Mouse (Mus musculus): ENCODE results near the gene Inka1. TPM values are rescaled to one million over a fixed set of nuclear protein-coding genes. Genes with fewer than 3 reads are reported as not detected.
A peak's percentile ranks its signal among the peaks of the same experiment; 100 is the strongest.

Gene Inka1
- polyA plus RNA-seq, 1 experiment from 2014 or later, result 133 TPM

GRCm38 (mm10) chr9:107968531-107968930 lies 17.1 kb downstream of the Inka1 start:
- Histone ChIP-seq H3K9ac (replicated peaks) (no peak overlapping the region), H3K36me3 (peaks cover 77% of the 10 kb centered on the region), H3K4me2 (no peak overlapping the region), H3K9me3 (no peaks in the 10 kb centered on the region), H3K4me1 (replicated peaks) (no peaks in the 10 kb centered on the region), H3K4me3 (replicated peaks) (no peak overlapping the region), H3K27me3 (no peaks in the 10 kb centered on the region), H3K27ac (no peak overlapping the region)
- 92% methylated on average over 7 of the region's 7 CpGs for WGBS
- ATAC-seq (ENCODE audit: insufficient number of reproducible peaks, insufficient read depth, low FRiP score, low TSS enrichment, low read depth), result no peak

GRCm38 (mm10) chr9:107967437-107967836 lies 18.2 kb downstream of the Inka1 start:
- Histone ChIP-seq H3K9ac (replicated peaks) (no peak overlapping the region), H3K27ac (no peak overlapping the region), H3K4me2 (no peak overlapping the region), H3K4me3 (replicated peaks) (no peak overlapping the region), H3K4me1 (replicated peaks) (no peaks in the 10 kb centered on the region), H3K27me3 (no peaks in the 10 kb centered on the region), H3K9me3 (no peaks in the 10 kb centered on the region), H3K36me3 (peaks cover 76% of the 10 kb centered on the region)
- WGBS, result 90% methylated on average over 6 of the region's 6 CpGs
- no peak for ATAC-seq (ENCODE audit: insufficient number of reproducible peaks, insufficient read depth, low FRiP score, low TSS enrichment, low read depth)

- Histone ChIP-seq H3K36me3 (peaks cover 76% of the 10 kb centered on the region), H3K9me3 (no peaks in the 10 kb centered on the region), H3K9ac (replicated peaks) (no peak overlapping the region), H3K27ac (no peak overlapping the region), H3K27me3 (no peaks in the 10 kb centered on the region), H3K4me1 (replicated peaks) (no peaks in the 10 kb centered on the region), H3K4me2 (no peak overlapping the region), H3K4me3 (replicated peaks) (no peak overlapping the region)
- ATAC-seq (ENCODE audit: insufficient number of reproducible peaks, insufficient read depth, low FRiP score, low TSS enrichment, low read depth), result no peak
- 90% methylated on average over 10 of the region's 10 CpGs for WGBS
Measured at GRCm38 (mm10) chr9:107966676-107967075, 19.0 kb downstream of the Inka1 start.

GRCm38 (mm10) chr9:107964681-107965080 lies 21.0 kb downstream of the Inka1 start:
- Histone ChIP-seq H3K9me3 (no peaks in the 10 kb centered on the region), H3K27me3 (no peaks in the 10 kb centered on the region), H3K4me1 (replicated peaks) (no peaks in the 10 kb centered on the region), H3K4me2 (no peak overlapping the region), H3K27ac (0 out of 2 replicates have a peak overlapping the region, but pooled peaks have one; percentile 41), H3K4me3 (replicated peaks) (no peak overlapping the region), H3K36me3 (peaks cover 76% of the 10 kb centered on the region), H3K9ac (replicated peaks) (no peak overlapping the region)
- WGBS, result 92% methylated on average over 9 of the region's 9 CpGs
- no peak for ATAC-seq (ENCODE audit: insufficient number of reproducible peaks, insufficient read depth, low FRiP score, low TSS enrichment, low read depth)

GRCm38 (mm10) chr9:107963700-107964099 lies 22.0 kb downstream of the Inka1 start:
- Histone ChIP-seq H3K9me3 (no peaks in the 10 kb centered on the region), H3K9ac (replicated peaks) (no peak overlapping the region), H3K4me1 (replicated peaks) (no peaks in the 10 kb centered on the region), H3K4me2 (no peak overlapping the region), H3K4me3 (replicated peaks) (no peak overlapping the region), H3K36me3 (peaks cover 76% of the 10 kb centered on the region), H3K27ac (peak overlapping the region; percentile 54; the same call in 1 of the 2 replicates), H3K27me3 (no peaks in the 10 kb centered on the region)
- 0 out of 2 replicates have a peak, but pooled peaks have one; percentile 32 for ATAC-seq (ENCODE audit: insufficient number of reproducible peaks, insufficient read depth, low FRiP score, low TSS enrichment, low read depth)
- WGBS, result 15% methylated on average over 5 of the region's 5 CpGs

- Histone ChIP-seq H3K27me3 (no peaks in the 10 kb centered on the region), H3K4me1 (replicated peaks) (no peaks in the 10 kb centered on the region), H3K4me2 (no peak overlapping the region), H3K9me3 (no peaks in the 10 kb centered on the region), H3K36me3 (peaks cover 76% of the 10 kb centered on the region), H3K9ac (replicated peaks) (no peak overlapping the region), H3K4me3 (replicated peaks) (no peak overlapping the region), H3K27ac (no peak overlapping the region)
- 89% methylated on average over 9 of the region's 9 CpGs for WGBS
- no peak for ATAC-seq (ENCODE audit: insufficient number of reproducible peaks, insufficient read depth, low FRiP score, low TSS enrichment, low read depth)
Measured at GRCm38 (mm10) chr9:107962916-107963315, 22.8 kb downstream of the Inka1 start.

GRCm38 (mm10) chr9:107961881-107962280 lies 23.8 kb downstream of the Inka1 start:
- H3K4me2 ChIP-seq, result no peak overlapping the region
- H3K9me3 ChIP-seq, result no peaks in the 10 kb centered on the region
- H3K27me3 ChIP-seq, result no peaks in the 10 kb centered on the region
- peaks cover 80% of the 10 kb centered on the region for H3K36me3 ChIP-seq
- H3K4me3 ChIP-seq (replicated peaks), result no peak overlapping the region
- no peak for ATAC-seq (ENCODE audit: insufficient number of reproducible peaks, insufficient read depth, low FRiP score, low TSS enrichment, low read depth)
- H3K9ac ChIP-seq (replicated peaks), result no peak overlapping the region; the same call in 1 of the 2 replicates
- H3K27ac ChIP-seq, result no peak overlapping the region
- H3K4me1 ChIP-seq (replicated peaks), result no peaks in the 10 kb centered on the region
- 57% methylated on average over 5 of the region's 5 CpGs for WGBS

GRCm38 (mm10) chr9:107961351-107961762 lies 24.3 kb downstream of the Inka1 start:
- Histone ChIP-seq H3K9ac (replicated peaks) (no peak overlapping the region), H3K36me3 (peaks cover 85% of the 10 kb centered on the region), H3K27me3 (no peaks in the 10 kb centered on the region), H3K9me3 (no peaks in the 10 kb centered on the region), H3K27ac (no peak overlapping the region), H3K4me1 (replicated peaks) (no peaks in the 10 kb centered on the region), H3K4me2 (no peak overlapping the region), H3K4me3 (replicated peaks) (no peak overlapping the region)
- WGBS, result 87% methylated on average over 10 of the region's 10 CpGs
- no peak for ATAC-seq (ENCODE audit: insufficient number of reproducible peaks, insufficient read depth, low FRiP score, low TSS enrichment, low read depth)

- Histone ChIP-seq H3K27me3 (no peaks in the 10 kb centered on the region), H3K27ac (no peak overlapping the region), H3K9ac (replicated peaks) (no peak overlapping the region), H3K36me3 (peaks cover 88% of the 10 kb centered on the region), H3K4me1 (replicated peaks) (no peaks in the 10 kb centered on the region), H3K4me2 (no peak overlapping the region), H3K4me3 (replicated peaks) (no peak overlapping the region), H3K9me3 (no peaks in the 10 kb centered on the region)
- no peak for ATAC-seq (ENCODE audit: insufficient number of reproducible peaks, insufficient read depth, low FRiP score, low TSS enrichment, low read depth)
- 89% methylated on average over 4 of the region's 4 CpGs for WGBS
Measured at GRCm38 (mm10) chr9:107960928-107961327, 24.8 kb downstream of the Inka1 start.

GRCm38 (mm10) chr9:107959896-107960295 lies 25.8 kb downstream of the Inka1 start:
- H3K36me3 ChIP-seq, result peaks cover 85% of the 10 kb centered on the region
- H3K4me1 ChIP-seq (replicated peaks), result no peaks in the 10 kb centered on the region
- no peak overlapping the region for H3K4me3 ChIP-seq (replicated peaks)
- ATAC-seq (ENCODE audit: insufficient number of reproducible peaks, insufficient read depth, low FRiP score, low TSS enrichment, low read depth), result no peak
- H3K27me3 ChIP-seq, result no peaks in the 10 kb centered on the region
- 21% methylated on average over 6 of the region's 6 CpGs for WGBS
- no peaks in the 10 kb centered on the region for H3K9me3 ChIP-seq
- H3K4me2 ChIP-seq, result no peak overlapping the region
- H3K27ac ChIP-seq, result no peak overlapping the region
- H3K9ac ChIP-seq (replicated peaks), result no peak overlapping the region

- 69% methylated on average over 6 of the region's 6 CpGs for WGBS
- H3K27me3 ChIP-seq, result no peaks in the 10 kb centered on the region
Measured at GRCm38 (mm10) chr9:107957141-107957540, 28.5 kb downstream of the Inka1 start.

GRCm38 (mm10) chr9:107955613-107956289 lies 29.9 kb downstream of the Inka1 start:
- peaks cover 10% of the 10 kb centered on the region for H3K4me1 ChIP-seq (replicated peaks)
- ATAC-seq (ENCODE audit: insufficient number of reproducible peaks, insufficient read depth, low FRiP score, low TSS enrichment, low read depth), result no peak
- WGBS, result 78% methylated on average over 6 of the region's 6 CpGs

More at GRCm38 (mm10) chr9:107957141-107957540, 28.5 kb downstream of the Inka1 start:
- no peak overlapping the region for H3K4me3 ChIP-seq (replicated peaks)
- no peak overlapping the region for H3K4me2 ChIP-seq
- H3K9me3 ChIP-seq, result no peaks in the 10 kb centered on the region
- no peak for ATAC-seq (ENCODE audit: insufficient number of reproducible peaks, insufficient read depth, low FRiP score, low TSS enrichment, low read depth)
- H3K9ac ChIP-seq (replicated peaks), result no peak overlapping the region
- no peaks in the 10 kb centered on the region for H3K4me1 ChIP-seq (replicated peaks)
- no peak overlapping the region for H3K27ac ChIP-seq
- peaks cover 67% of the 10 kb centered on the region for H3K36me3 ChIP-seq

More at GRCm38 (mm10) chr9:107955613-107956289, 29.9 kb downstream of the Inka1 start:
- no peaks in the 10 kb centered on the region for H3K27me3 ChIP-seq
- H3K4me2 ChIP-seq, result no peak overlapping the region
- no peaks in the 10 kb centered on the region for H3K9me3 ChIP-seq
- H3K9ac ChIP-seq (replicated peaks), result no peak overlapping the region
- no peak overlapping the region for H3K4me3 ChIP-seq (replicated peaks)
- H3K36me3 ChIP-seq, result peaks cover 54% of the 10 kb centered on the region
- no peak overlapping the region for H3K27ac ChIP-seq

Measured in limb, embryonic 12.5 days (tissue).